Mouse (Mus musculus): Measurements from ENCODE around the gene Cnn3. TPM values are rescaled to one million over a fixed set of nuclear protein-coding genes. Genes with fewer than 3 reads are reported as not detected.

Gene Cnn3
- total RNA-seq, 2 experiments from 2014 or later = 41.8 to 48.6 TPM

DNA sequence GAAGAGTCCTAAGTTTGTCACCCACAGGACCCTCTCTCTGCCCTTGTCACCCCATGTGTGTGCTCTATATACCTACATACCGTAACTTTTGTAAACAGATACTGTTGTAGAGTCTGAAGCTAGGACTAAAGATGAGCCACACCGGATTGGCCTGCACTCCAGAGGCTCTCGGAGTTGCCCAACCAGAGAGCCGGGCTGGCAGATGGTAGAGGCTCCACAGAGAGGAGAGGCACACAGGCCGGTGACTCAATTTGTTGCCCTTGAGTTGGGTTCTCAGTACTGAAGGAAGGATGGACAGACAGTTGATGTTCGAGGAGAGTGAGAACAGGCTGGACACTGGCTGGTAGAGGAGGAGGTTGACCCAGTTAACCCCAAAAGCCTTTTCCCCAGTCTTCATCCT lies 18.1 kb downstream of the Cnn3 start:
- DNase-seq (ENCODE audit: low spot score) = no peak
- intact Hi-C loops (cut with DNase I) = no loop called here

DNA sequence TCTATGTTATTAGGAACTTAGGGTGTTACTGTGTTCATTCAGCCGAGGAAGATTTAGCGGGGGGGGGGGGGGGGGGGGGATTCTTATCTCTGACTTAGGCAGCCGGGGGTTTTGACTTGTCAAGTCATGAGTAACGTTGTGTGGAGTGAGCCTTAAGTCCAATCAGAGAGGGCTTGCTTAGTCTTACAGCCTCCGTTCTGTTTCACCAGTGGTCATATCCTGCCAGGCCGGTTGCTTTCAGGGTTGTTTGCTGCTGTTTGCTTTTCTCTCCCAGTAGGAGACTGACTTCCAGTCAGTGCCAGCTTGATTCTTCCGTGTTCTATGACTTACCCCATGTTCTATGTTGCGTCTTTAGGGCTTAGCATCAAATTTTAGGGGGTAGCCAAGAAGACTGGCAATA lies 20.2 kb downstream of the Cnn3 start:
- no peak for DNase-seq (ENCODE audit: low spot score)
- intact Hi-C loops (cut with DNase I) = no loop called here

DNA sequence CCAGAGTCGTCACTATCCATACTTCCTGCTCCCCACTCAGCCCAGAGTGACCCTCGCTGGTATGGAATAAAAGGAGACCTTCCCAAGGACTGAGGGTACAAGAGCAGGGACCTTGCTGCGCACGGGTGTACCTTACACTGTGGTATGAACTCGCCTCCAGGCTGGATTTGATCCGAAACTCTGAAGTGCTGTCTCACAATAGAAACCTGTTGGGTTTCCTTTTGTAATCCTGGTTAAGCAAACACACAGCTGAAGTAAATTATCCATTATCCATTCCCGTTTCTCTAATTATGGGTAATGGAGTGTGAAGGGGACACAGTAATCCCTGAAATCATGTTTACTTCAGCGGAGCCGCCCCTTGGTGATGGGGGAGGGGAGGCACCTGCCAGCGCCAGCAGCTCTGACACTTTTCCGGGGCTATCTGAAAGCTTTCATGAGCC lies 21.8 kb downstream of the Cnn3 start:
- no peak for DNase-seq (ENCODE audit: low spot score)
- intact Hi-C loops (cut with DNase I) = no loop called here

DNA sequence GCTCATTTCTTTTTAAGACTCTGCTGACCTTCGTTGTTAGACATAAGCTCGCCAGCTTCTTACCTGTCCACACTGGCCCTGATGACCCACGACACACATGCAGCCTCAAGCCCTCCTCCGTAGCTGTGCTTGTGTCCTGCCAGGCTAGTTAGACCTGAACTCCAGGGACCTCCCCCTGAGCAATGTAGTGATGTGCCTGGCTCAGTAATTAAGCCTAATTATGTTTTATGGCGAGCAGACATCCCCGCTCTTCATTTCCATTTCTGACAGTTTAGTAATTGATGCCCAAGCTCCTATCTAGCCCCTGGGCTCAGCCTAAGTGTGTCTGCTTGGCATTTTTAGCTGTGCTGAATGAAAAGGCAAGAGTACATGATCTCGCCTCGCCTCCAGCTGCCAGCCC lies 22.3 kb downstream of the Cnn3 start:
- DNase-seq (ENCODE audit: low spot score) = no peak
- intact Hi-C loops (cut with DNase I) = no loop called here

DNA sequence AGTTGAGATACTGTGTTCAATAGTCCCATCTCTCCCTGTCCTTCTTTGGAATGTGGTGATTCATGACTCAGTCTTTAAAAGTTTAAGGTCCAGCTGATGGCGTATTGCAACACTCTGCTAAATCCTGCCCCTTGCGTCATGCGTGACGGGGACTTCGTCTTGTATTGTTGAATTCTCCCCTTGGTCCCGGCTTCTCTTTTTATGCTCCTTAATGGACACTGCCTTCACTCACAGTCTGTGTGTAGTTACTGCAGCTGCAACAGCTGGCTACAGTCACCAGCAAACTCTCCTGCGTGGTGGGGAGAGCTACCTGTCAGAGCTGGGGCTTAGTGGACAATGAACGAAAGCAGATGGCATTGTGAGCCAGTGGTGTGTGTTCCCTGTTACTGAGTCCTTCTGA lies 23.2 kb downstream of the Cnn3 start:
- DNase-seq (ENCODE audit: low spot score) = no peak
- intact Hi-C loops (cut with DNase I) = no loop called here

DNA sequence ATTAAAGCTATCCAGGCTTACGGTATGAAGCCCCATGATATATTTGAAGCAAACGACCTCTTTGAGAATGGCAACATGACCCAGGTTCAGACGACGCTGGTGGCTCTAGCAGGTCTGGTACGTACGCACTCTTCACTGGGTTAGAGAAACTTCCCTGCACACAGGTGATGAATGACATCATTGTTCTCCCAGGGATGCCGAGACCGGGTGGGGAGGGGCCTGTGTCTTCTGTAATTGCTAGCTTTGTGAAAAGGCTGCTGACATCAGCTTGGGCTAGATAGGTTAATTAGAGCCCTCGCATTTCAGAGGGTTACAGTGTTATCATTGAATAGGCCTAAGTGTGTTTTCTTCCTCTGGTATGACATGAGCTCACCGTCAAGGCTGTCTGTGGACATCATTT lies 25.1 kb downstream of the Cnn3 start:
- DNase-seq (ENCODE audit: low spot score) = no peak
- intact Hi-C loops (cut with DNase I) = no loop called here

DNA sequence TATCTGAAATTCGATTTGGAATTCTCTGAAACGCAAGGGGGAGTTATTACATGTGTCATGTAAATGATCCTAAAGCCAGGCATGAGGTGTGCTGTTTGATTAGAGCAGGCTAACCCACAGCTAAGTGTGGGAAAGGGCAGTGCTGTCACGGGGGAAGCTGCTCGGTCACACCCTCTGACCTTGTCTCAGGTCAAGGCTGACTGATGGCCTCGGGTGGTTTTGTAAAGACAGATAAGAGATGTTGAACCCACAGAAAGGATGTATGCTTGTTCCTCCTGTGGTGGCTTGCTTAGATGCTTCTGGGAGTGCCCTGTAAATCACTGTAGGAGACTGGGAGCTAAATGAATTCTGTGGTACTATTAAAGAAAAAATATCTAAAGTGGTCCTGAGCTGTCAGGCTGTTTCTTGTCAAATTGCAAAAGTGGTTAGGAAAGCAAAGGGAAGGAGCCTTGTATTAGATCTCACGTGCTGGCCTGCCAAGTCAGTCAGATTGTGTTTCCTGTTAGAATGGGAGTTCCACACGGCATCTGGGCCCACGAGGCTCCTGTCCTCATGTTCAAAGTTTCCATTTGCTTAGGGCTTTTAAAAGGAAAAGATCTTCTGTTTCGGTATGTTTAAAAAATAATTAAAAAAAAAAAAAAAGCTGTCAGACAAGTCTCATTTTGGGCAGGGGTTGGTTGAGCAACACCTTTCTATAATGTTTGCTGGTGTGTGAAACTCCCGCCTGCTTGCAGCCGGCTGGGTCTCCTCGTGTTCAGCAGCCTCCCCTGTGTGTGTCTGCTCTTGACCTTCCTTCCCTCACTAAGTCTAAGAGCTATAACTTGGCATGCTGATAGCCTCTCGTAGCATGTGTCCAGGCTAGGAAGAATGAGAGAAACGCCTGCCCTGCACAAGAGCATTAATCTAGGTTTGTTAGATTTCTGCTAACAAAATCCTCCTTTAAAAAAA lies 32.5 kb downstream of the Cnn3 start:
- intact Hi-C loops (cut with DNase I) = no loop called here
- no peak for DNase-seq (ENCODE audit: low spot score)

DNA sequence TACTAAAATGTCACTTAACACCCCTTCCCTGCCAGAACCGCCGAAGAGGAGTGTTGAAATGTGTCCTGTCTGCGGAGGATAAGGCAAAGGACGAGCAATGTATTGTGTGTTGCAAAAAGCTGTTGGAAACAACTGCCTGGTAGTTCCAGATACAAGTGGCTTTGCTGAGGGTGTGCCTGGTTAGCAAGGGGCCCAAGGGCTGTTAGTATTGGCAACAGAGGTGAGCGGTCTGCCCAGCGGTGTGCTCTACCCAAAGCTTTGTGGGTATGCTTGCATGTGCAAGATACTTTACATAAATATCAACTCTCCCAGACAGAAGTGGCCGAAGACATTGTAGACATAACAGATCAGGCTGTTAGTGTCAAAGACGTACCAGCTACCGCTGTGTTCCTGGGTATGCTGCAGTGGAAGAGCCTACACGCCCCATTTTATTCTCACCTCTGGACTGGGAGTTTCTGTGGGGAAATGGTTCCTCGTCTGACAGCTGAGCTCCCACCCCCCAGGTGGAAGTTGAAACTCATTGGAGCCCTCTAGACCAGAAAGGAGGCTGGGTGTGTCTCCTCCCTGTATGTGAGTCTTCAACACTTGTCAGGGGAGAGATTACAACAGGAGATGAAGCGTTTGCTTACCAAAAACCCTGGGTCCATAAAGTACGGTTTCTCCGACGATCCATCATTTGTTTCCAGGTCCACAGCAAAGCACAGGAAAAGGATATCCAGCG lies 34.3 kb downstream of the Cnn3 start:
- DNase-seq (ENCODE audit: low spot score) = no peak
- intact Hi-C loops (cut with DNase I) = no loop called here

DNA sequence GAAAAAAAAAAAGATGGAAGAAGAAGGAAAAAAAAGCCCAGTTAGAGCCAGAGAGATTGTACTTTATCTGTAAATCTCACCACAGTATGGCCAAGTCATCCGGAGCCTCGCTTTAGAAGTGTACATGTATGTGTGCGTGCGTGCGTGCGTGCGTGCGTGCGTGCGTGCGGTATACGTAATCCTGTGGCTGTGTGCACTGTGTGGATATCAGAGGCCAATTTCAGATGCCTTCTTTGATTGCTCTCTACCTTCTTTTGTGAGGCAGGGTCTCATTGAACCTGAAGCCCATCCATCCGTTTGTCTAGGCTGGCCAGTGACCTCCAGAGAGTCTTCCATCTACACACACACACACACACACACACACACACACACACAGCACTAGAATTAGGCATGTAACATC lies 35.2 kb downstream of the Cnn3 start:
- intact Hi-C loops (cut with DNase I) = no loop called here

DNA sequence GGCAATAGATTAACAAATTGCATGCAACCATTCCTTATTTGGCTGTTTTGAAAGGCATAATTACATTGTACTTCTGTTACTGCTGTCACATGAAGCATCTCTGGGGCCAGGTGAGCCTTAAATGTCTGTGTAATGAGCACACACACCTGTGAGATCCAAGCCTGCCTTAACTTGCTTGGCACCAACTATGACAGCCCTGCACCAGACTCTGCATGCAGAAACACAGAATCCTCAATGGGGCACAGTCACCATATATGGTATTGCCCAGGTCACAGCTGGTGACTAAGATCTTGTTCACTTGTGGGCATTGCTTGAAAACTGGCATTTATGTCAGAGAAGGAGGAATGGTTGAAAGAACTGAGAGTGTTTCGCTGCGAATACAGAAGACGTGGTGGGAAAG lies 36.5 kb downstream of the Cnn3 start:
- no peak for DNase-seq (ENCODE audit: low spot score)

More for the DNA sequence above, 35.2 kb downstream of the Cnn3 start:
- no peak for DNase-seq (ENCODE audit: low spot score)

DNA sequence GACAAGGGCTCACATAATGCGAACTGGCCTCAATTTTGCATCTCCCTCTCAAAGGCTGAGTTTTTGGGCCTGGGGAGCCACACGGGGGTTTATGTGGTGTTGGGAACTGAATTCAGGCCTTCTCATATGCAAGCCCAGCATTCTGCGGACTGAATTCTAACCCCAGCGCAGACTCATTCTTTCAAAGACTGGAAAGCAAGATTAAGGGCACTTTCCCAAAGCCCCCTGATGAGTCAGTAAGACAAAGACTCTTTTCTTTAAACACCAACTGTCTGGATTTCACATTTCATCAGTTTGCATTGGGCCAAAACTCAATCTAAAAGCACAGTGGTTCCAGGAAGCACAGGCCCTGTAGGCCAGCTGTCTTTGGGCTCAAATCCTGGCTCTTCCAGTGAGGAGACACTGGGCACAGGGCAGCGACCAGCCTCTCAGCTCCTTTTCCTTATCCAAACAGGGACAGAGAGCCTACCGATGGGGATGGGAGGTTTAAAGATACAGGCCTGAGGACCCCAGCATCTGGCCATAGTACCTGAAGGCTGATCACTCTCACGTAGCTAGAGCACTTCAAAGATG lies 38.5 kb downstream of the Cnn3 start:
- intact Hi-C loops (cut with DNase I) = no loop called here
- no peak for DNase-seq (ENCODE audit: low spot score)

More for the DNA sequence above, 36.5 kb downstream of the Cnn3 start:
- intact Hi-C loops (cut with DNase I) = no loop called here

DNA sequence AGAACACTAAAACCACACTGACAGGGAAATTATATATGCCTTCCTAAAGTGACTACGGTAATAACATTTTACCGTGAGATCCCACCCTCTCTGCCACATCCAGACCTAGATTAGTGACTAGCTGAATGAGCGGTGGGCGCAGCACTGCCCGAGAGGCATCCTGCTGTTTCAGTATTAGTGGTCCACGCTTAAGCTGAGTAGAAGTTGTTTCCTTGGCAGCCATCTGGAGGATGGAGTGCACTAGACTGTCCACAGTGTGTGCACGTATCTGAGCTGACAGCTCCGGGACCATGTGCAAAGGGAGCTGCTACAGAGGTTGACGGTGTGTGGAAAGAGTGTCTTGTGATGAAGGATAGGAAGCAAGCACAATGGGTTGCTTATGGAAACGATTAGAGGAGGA lies 39.5 kb downstream of the Cnn3 start:
- no peak for DNase-seq (ENCODE audit: low spot score)
- intact Hi-C loops (cut with DNase I) = no loop called here

DNA sequence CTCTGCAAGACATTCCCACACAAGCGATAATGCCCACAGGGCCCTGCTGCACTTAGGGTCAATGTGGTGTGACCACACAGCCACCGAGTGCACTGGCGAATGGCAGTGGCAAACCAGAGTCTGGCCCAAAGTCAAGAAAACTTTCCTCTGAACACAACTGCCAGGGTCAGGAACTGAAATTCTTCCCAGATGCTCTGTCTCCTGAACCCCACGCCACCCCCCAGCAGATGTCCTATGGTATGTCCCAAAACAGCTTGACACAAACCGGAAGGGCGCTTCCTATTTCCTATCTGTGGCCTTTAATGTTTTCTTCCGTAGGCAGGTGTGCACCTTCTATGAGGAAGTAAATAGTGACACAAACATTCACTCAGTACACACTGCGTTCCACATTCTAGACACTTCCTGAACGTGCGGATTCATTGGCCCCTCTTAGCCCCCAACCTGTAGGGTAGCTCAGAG lies 40.8 kb downstream of the Cnn3 start:
- intact Hi-C loops (cut with DNase I) = no loop called here
- no peak for DNase-seq (ENCODE audit: low spot score)

DNA sequence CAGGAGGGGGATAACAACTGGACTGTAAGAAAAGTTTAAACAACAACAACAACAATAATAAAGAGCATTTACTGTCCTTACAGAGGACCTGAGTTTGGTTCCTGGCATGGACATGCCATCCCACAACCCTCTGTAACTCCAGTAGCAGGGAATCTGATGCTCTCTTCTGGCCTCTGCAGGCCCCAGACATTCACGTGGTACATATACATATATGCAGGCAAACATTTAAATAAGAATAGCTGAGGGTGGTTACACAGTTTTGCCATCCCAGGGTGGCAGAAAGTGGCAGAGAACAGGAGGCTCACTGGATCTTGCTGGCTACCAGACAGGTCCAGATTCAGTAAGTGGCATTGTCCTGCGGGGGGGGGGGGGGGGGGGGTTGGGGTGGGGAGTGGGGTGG lies 41.8 kb downstream of the Cnn3 start:
- DNase-seq (ENCODE audit: low spot score) = no peak
- intact Hi-C loops (cut with DNase I) = no loop called here

DNA sequence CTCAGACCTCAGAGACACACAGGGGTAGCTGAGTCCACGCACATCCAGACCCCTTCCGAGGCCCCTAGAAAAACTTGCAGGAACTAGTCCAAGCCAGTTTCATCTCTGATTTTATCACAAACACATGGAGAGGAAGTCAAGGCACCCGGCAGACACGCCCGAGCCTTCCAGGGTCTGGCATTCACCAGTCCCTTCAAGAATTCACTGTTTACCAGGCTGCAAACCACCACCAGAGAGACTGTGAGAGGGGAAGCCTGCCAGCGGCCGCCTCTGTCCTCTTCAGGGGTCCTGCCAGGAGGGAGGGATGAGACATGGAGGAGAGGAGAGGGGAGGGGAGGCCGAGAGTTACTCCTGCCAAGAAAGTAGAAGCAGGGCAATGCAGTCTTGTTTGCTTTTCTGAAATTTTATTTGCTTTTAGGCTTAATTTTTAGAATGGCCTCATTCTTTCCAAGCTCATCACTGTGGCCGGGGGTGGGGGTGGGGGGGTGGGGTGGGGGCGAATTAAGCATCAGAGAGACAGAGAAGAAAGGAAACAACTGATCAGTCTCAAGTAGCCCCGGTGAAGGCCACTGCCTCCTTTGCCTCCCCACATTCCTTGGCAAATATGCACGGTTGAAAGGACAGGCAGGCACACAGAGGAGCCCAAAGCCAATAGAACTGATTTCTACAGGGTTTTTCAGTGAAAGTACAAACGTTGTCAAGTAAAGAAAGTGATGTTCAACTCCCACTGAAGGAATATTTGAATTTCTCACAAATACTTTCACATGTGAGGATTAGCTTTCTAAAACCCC lies 43.1 kb downstream of the Cnn3 start:
- DNase-seq (ENCODE audit: low spot score) = no peak
- intact Hi-C loops (cut with DNase I) = no loop called here

DNA sequence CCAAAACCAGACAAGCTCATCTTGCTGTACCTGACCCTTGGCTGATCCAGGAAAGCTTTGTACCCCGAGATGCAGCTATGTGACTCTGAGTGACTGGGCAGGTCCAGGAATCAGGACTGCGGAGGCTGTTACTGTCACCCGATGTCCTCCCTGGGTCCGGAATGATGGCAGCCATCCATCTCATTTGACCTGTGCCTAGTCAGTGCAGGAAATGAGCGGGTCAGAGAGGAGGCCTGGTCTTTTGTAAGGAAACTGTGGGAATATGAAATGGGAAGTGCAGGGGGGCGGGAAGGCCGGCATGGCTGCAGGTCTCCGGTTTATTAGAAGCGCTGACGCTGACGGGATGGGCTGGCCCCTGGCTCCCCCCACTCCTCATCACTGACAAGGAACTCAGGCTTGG lies 45.4 kb downstream of the Cnn3 start:
- intact Hi-C loops (cut with DNase I) = no loop called here
- no peak for DNase-seq (ENCODE audit: low spot score)

DNA sequence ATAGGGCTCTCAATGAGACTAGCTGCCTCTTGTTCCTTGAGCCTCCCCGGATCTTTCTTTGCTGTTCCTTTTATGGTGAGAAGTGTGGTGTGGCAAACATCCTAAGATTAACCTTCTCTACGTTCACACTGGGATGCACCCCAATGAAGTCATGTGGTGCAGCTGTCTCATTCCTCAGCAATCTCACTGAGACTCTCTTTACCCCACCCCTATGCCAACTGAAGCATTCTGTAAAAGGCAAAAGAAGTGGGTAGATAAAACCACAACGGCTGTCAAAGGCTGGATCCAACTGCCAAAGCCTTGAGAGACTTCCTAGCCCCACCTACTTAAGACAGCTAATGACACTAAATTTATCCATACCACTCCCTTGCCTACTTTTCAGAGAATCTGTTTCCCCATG lies 48.4 kb downstream of the Cnn3 start:
- no peak for DNase-seq (ENCODE audit: low spot score)
- intact Hi-C loops (cut with DNase I) = no loop called here

DNA sequence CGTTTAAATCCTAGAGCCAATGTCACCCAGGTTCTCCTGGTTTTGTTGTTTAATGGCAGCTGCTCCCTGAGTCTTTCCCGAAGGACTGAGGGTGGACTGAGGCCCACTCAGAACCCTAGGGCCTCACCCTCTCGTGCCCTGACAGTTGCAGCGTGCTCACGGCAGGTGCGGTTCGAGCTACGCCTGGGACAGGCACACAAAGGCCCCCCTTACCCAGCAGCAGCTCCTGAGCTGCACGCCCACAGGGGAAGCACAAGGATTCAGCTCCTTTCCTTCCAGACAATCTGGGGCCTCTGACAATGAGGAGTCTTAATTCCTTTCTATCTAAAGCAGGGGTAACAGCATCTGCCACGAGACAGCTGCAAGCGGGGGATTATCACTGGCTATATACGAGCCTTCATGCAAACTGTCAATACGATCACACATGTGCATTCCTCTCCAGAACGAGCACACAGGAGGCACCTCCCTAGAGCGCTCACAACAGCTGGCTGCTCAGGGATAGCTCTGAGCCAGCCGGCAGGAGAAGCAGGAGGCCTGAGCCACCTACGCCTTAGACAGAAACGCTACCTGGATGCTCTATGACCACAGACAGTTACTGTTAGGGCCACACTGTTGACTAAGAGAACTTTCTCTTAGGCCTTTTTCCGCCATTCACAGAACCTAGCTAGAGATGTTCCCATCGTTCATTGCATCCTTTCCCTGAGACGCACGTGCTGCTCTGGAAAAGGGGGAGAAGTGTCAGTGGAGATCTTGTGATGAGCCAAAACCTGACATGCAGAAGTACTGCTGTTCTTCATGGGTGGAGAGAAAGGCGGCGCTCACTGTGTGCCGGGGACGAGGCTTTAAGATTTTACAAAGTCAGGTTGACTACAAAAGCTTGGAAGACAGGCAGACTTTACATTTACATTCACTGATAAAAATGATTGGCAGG lies 54.0 kb downstream of the Cnn3 start:
- intact Hi-C loops (cut with DNase I) = no loop called here
- DNase-seq (ENCODE audit: low spot score) = no peak

DNA sequence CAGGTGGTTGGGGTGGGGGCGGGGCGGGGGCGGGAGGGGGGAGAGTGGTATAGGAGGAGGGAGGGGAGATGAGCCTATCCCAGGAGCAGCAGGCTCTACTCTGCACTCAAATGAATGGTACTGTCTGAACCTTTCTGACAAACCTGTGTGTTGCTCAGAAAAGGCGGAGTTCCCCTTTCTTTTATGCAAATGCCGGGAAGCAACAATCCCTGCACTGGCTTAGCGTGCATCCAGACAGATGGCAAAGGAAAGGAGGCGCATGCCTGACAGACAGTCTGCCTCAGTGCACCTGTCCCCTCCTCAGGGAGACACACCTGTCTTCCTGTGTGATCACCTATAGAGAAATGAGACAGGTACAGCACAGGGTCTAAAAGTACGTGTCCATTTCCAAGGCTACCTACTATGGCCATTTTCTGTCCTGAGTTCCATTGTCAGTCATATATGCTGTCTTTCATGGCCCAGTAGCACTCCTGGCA lies 54.7 kb downstream of the Cnn3 start:
- intact Hi-C loops (cut with DNase I) = no loop called here
- DNase-seq (ENCODE audit: low spot score) = no peak

All from heart, postnatal 25 days (tissue).